Mouse (Mus musculus) heart, embryonic 12.5 days (tissue): ENCODE measurements at regions not wholly inside any gene's neighbourhood (a gene's known extent, or its start where the extent isn't known, plus 50 kb on each side); places are given as distances from the start of the nearest gene placed in this dataset.

ENCODE experiments used
- ATAC-seq: fragments of 200-750 bp; cut with Nextera tagmentation; 2 replicates; pipeline ENCODE4 v1.8.0; 2017; ENCODE audit warnings: moderate TSS enrichment, moderate library complexity; ENCODE audit not compliant: insufficient number of reproducible peaks, low FRiP score
- H3K27ac ChIP-seq: fragments of 300-500 bp; sonication (generic); 2 replicates; pipeline ENCODE4 v1.5.1; 2016; ENCODE audit warnings: mild to moderate bottlenecking, moderate library complexity; ENCODE audit not compliant: poor library complexity, severe bottlenecking
- H3K27me3 ChIP-seq: fragments of 300-500 bp; sonication (generic); replicated peaks from 2 replicates; pipeline ENCODE4 v1.6.1; 2016; ENCODE audit warnings: mild to moderate bottlenecking, moderate library complexity
- H3K36me3 ChIP-seq: fragments of 300-500 bp; sonication (generic); 2 replicates; pipeline ENCODE4 v1.6.1; 2016; ENCODE audit warnings: mild to moderate bottlenecking, moderate library complexity
- H3K4me1 ChIP-seq: fragments of 300-500 bp; sonication (generic); replicated peaks from 2 replicates; pipeline ENCODE4 v1.6.1; 2016; ENCODE audit warnings: mild to moderate bottlenecking
- H3K4me2 ChIP-seq: fragments of 300-500 bp; sonication (generic); 2 replicates; pipeline ENCODE4 v1.6.1; 2016; ENCODE audit warnings: mild to moderate bottlenecking, moderate library complexity
- H3K4me3 ChIP-seq: fragments of 300-500 bp; sonication (generic); 2 replicates; pipeline ENCODE4 v1.5.1; 2016; ENCODE audit warnings: mild to moderate bottlenecking
- H3K9ac ChIP-seq: fragments of 300-500 bp; sonication (generic); 2 replicates; pipeline ENCODE4 v1.6.1; 2016; ENCODE audit warnings: mild to moderate bottlenecking, moderate library complexity
- H3K9me3 ChIP-seq: fragments of 300-500 bp; sonication (generic); replicated peaks from 2 replicates; pipeline ENCODE4 v1.6.1; 2016; ENCODE audit warnings: mild to moderate bottlenecking, moderate library complexity
- WGBS: fragments of 180-500 bp; shearing (Covaris S2); methylation state at CpG from one replicate; pipeline ENCODE4 v1.1.7; 2016; 5-methylcytosine and 5-hydroxymethylcytosine counted together

- H3K27ac ChIP-seq, result no peak overlapping the region
- ATAC-seq, result no peak
- H3K4me3 ChIP-seq, result no peak overlapping the region
- H3K4me1 ChIP-seq, result no peaks in the 10 kb centered on the region
- H3K36me3 ChIP-seq, result no peaks in the 10 kb centered on the region
- H3K4me2 ChIP-seq, result no peak overlapping the region
- H3K9me3 ChIP-seq, result no peaks in the 10 kb centered on the region
- H3K9ac ChIP-seq, result no peak overlapping the region
- 61% methylated on average over 10 of the region's 10 CpGs for WGBS
- no peaks in the 10 kb centered on the region for H3K27me3 ChIP-seq
Observed at GRCm38 (mm10) chr3:62835695-62836476, 230.9 kb upstream of the Gpr149 start.

GRCm38 (mm10) chr3:62823892-62824291 lies 219.0 kb upstream of the Gpr149 start:
- no peaks in the 10 kb centered on the region for H3K4me1 ChIP-seq
- no peak overlapping the region for H3K4me2 ChIP-seq
- ATAC-seq, result no peak
- H3K27me3 ChIP-seq, result no peaks in the 10 kb centered on the region
- no peak overlapping the region for H3K4me3 ChIP-seq
- 80% methylated on average over 3 of the region's 3 CpGs for WGBS
- H3K9me3 ChIP-seq, result peaks cover 4% of the 10 kb centered on the region
- H3K9ac ChIP-seq, result no peak overlapping the region
- H3K27ac ChIP-seq, result no peak overlapping the region
- H3K36me3 ChIP-seq, result no peaks in the 10 kb centered on the region

GRCm38 (mm10) chr3:62801044-62801443 lies 196.1 kb upstream of the Gpr149 start:
- no peaks in the 10 kb centered on the region for H3K36me3 ChIP-seq
- no peaks in the 10 kb centered on the region for H3K9me3 ChIP-seq
- ATAC-seq, result no peak
- H3K4me2 ChIP-seq, result no peak overlapping the region
- WGBS, result 26% methylated on average over 2 of the region's 2 CpGs
- H3K27ac ChIP-seq, result no peak overlapping the region
- H3K4me1 ChIP-seq, result no peaks in the 10 kb centered on the region
- H3K4me3 ChIP-seq, result no peak overlapping the region
- no peak overlapping the region for H3K9ac ChIP-seq
- no peaks in the 10 kb centered on the region for H3K27me3 ChIP-seq

GRCm38 (mm10) chr3:62786233-62786632 lies 181.3 kb upstream of the Gpr149 start:
- Histone ChIP-seq H3K9ac (no peak overlapping the region), H3K4me1 (no peaks in the 10 kb centered on the region), H3K9me3 (peaks cover 4% of the 10 kb centered on the region; the same call in 1 of the 2 replicates), H3K27ac (no peak overlapping the region), H3K36me3 (no peaks in the 10 kb centered on the region), H3K4me2 (no peak overlapping the region), H3K4me3 (no peak overlapping the region), H3K27me3 (no peaks in the 10 kb centered on the region)
- 42% methylated on average over 2 of the region's 2 CpGs for WGBS
- no peak for ATAC-seq
